Mouse (Mus musculus): ENCODE measurements around the gene Dock7.

GRCm38 (mm10) chr4:99137986-99138641 is 17.4 kb upstream of the Dock7 start:
- TF ChIP-seq EP300 (IDR thresholded peaks at IDR 0.05; ENCODE audit: low read length) (no peak), NELFE (IDR thresholded peaks at IDR 0.05; ENCODE audit: low read depth, low read length) (no peak), POLR2A (IDR thresholded peaks at IDR 0.05; ENCODE audit: low read depth, low read length) (no peak), IRF4 (IDR thresholded peaks at IDR 0.05; ENCODE audit: low read depth, low read length) (no peak), POLR2AphosphoS2 (IDR thresholded peaks at IDR 0.05; ENCODE audit: low read depth, low read length) (no peak), CTCF (conservative IDR thresholded peaks at IDR 0.05 in 1 of 2, IDR thresholded peaks at IDR 0.05 in 1 of 2; ENCODE audit: low read depth in 2 of 2, low read length in 2 of 2) (no peak), SMC3 (IDR thresholded peaks at IDR 0.05; ENCODE audit: low read depth, low read length) (no peak), ETS1 (conservative IDR thresholded peaks at IDR 0.05; ENCODE audit: low read depth, low read length) (no peak)
